Mouse (Mus musculus) liver, embryonic 11.5 days (tissue): ENCODE measurements around the gene Mtln. TPM values are rescaled to one million over a fixed set of nuclear protein-coding genes. Genes with fewer than 3 reads are reported as not detected.
A peak's percentile ranks its signal among the peaks of the same experiment; 100 is the strongest.

Experiments used
- ATAC-seq: fragments of 200-750 bp; cut with Nextera tagmentation; replicated peaks from 2 replicates; pipeline ENCODE4 v1.8.0; 2017; ENCODE audit warnings: moderate number of reproducible peaks, mild to moderate bottlenecking, moderate TSS enrichment, moderate library complexity; ENCODE audit not compliant: low FRiP score
- DNase-seq: peaks from one replicate; pipeline ENCODE4 v3.0.0-alpha.2; 2017; ENCODE audit warnings: low spot score
- H3K27ac ChIP-seq: fragments of 300-500 bp; sonication (generic); 2 replicates; pipeline ENCODE4 v1.5.1; 2014; ENCODE audit warnings: mild to moderate bottlenecking, low read depth, low read length, control low read depth
- H3K27me3 ChIP-seq: fragments of 300-500 bp; sonication (generic); replicated peaks from 2 replicates; pipeline ENCODE4 v1.6.1; 2014; ENCODE audit warnings: low read length, mixed read lengths; ENCODE audit not compliant: control insufficient read depth, insufficient read depth
- H3K36me3 ChIP-seq: fragments of 300-500 bp; sonication (generic); 2 replicates; pipeline ENCODE4 v1.6.1; 2014; ENCODE audit warnings: mild to moderate bottlenecking, low read length, moderate library complexity, mixed read lengths; ENCODE audit not compliant: control insufficient read depth, insufficient read depth
- H3K4me1 ChIP-seq: fragments of 300-500 bp; sonication (generic); replicated peaks from 2 replicates; pipeline ENCODE4 v1.6.1; 2014; ENCODE audit warnings: low read length, mixed read lengths; ENCODE audit not compliant: control insufficient read depth, insufficient read depth
- H3K4me2 ChIP-seq: fragments of 300-500 bp; sonication (generic); 2 replicates; pipeline ENCODE4 v1.6.1; 2014; ENCODE audit warnings: mild to moderate bottlenecking, control low read depth, moderate library complexity
- H3K4me3 ChIP-seq: fragments of 300-500 bp; sonication (generic); 2 replicates; pipeline ENCODE4 v1.5.1; 2014; ENCODE audit warnings: low read depth, low read length, control low read depth
- H3K9ac ChIP-seq: fragments of 300-500 bp; sonication (generic); 2 replicates; pipeline ENCODE4 v1.6.1; 2014; ENCODE audit warnings: low read depth, low read length, control low read depth
- H3K9me3 ChIP-seq: fragments of 300-500 bp; sonication (generic); 2 replicates; pipeline ENCODE4 v1.6.1; 2016; ENCODE audit warnings: low read length, inconsistent platforms, mixed read lengths; ENCODE audit not compliant: control insufficient read depth
- WGBS: fragments of 180-500 bp; shearing (Covaris S2); extraction: QIAGEN DNeasy Blood & Tissue Kit; methylation state at CpG from one replicate; pipeline ENCODE4 v1.1.7; 2014; 5-methylcytosine and 5-hydroxymethylcytosine counted together
- polyA plus RNA-seq: library from polyadenylated mRNA; unstranded; fragments of >200 nt; fragmentation: Nextera tagmentation; extraction: Ambion mirVana; gene quantifications from 2 replicates; pipeline ENCODE4 v1.2.1, GENCODE M21; 2014

Mtln gene
- 40.6 and 45.2 TPM in 2 replicates for polyA plus RNA-seq

DNA sequence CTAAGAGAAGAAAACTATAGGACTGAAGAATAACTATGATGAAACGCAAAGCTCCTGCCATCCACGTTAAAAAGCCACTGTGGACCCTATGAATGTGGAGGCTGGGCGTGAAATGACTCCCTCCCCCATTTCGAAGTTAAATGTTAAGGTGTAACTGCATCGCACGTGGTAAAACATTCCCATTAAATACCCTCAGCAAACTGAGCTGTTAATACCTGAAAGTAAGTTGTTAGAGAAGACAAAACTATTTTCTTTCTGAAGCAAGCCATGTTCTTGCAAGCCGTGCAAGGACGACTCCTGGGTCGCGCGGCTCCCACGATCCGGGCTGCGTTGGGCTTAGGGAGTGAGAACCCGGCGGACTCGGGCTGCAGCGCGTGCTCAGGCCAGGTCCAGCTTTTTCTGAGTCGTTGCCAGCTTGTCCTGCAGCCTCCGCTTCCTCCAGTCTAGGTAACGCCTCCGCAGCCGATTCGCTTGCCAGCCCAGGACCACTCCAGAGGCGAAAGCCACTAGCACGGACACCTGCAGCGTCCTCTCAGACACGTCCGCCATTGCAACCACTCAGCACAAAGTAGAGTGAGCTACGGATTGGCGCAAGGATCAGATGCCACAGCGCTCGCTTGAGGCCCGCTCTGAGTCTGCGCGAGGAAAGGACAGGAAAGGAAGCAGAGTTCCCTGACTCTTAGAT lies at the start of gene Mtln:
Gene Mtln (minus strand): TSS at position 570 of the 685 bp plus-strand sequence.
- peak; percentile 86 for DNase-seq
- no peaks in the 10 kb centered on the region for H3K36me3 ChIP-seq
- ATAC-seq: peak; percentile 93
- H3K4me1 ChIP-seq: peaks cover 20% of the 10 kb centered on the region
- peak within 1 kb of the TSS; percentile 72 for H3K4me3 ChIP-seq
- H3K27me3 ChIP-seq: no peaks in the 10 kb centered on the region
- H3K9me3 ChIP-seq: no peaks in the 10 kb centered on the region
- peak within 1 kb of the TSS; percentile 72; the same call in 1 of the 2 replicates for H3K27ac ChIP-seq
- peak within 1 kb of the TSS; percentile 60 for H3K9ac ChIP-seq
- 2% methylated on average over 37 of the region's 37 CpGs for WGBS
- H3K4me2 ChIP-seq: peak within 1 kb of the TSS; percentile 83

DNA sequence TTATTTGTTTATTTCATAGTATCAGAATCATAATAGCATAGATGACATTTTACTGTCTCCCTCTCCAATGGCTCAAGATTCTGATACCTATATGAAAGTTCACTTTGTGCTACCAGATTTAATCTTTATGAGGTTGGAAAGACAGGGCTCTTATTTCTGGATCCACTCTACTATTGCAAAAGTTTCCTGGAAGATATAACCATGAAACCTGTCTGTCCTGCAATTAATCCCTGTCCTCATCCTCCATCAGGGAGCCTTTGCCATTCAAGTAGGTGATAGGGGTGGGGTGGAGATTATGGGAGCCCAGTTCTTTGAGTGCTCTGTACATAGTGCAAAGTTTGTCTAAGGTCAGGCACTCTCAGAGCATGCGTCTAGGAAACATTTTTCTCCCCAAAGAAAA lies 49.1 kb upstream of the Mtln start:
- Histone ChIP-seq H3K36me3 (no peaks in the 10 kb centered on the region), H3K9ac (no peak overlapping the region), H3K4me1 (no peaks in the 10 kb centered on the region; the same call in 1 of the 2 replicates), H3K9me3 (no peaks in the 10 kb centered on the region), H3K4me3 (no peak overlapping the region), H3K4me2 (no peak overlapping the region), H3K27me3 (peaks cover 26% of the 10 kb centered on the region), H3K27ac (no peak overlapping the region)
- 84% methylated on average over 1 of the region's 1 CpGs for WGBS
- ATAC-seq (no peak), DNase-seq (no peak)

DNA sequence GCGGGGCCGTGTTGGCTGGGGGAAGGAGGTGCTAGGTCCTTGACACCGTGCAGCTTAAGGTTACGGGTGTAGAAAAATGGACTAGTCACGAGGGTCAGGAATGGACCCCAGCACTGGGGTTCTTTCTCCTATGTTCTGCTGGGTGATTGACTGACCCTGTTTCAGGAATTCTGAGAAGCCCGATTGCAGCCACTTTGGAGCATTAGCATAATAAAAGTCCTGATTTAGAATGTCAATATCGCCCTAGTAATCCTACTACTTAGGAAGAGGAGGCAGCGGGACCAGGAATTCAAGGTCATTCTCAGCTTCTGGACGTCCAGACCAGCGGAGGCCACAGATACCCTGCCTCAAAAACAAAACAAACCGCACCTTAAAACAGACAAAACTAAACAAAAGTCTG lies 47.1 kb upstream of the Mtln start:
- peaks cover 27% of the 10 kb centered on the region for H3K27me3 ChIP-seq
- H3K4me3 ChIP-seq: no peak overlapping the region
- ATAC-seq: no peak
- no peak overlapping the region for H3K27ac ChIP-seq
- no peak overlapping the region for H3K4me2 ChIP-seq
- H3K4me1 ChIP-seq: no peaks in the 10 kb centered on the region
- no peak overlapping the region for H3K9ac ChIP-seq
- DNase-seq: no peak
- H3K36me3 ChIP-seq: no peaks in the 10 kb centered on the region
- WGBS: 25% methylated on average over 11 of the region's 11 CpGs
- no peaks in the 10 kb centered on the region for H3K9me3 ChIP-seq

- no peak within 1 kb of the TSS for H3K4me2 ChIP-seq
These were observed 46.3 kb upstream of the Mtln start, which contains the start of gene Acoxl for GRCm38 (mm10) chr2:127838576-127838975. TSS of gene Acoxl (plus strand) at chr2:127838876.

GRCm38 (mm10) chr2:127832833-127833190 lies 40.5 kb upstream of the Mtln start:
- no peaks in the 10 kb centered on the region for H3K9me3 ChIP-seq
- H3K27me3 ChIP-seq: peaks cover 3% of the 10 kb centered on the region; the same call in 1 of the 2 replicates
- H3K4me2 ChIP-seq: no peak overlapping the region; the same call in 1 of the 2 replicates
- H3K4me3 ChIP-seq: no peak overlapping the region
- H3K4me1 ChIP-seq: no peaks in the 10 kb centered on the region; the same call in 1 of the 2 replicates
- DNase-seq: no peak
- WGBS: 24% methylated on average over 2 of the region's 2 CpGs
- no peaks in the 10 kb centered on the region for H3K36me3 ChIP-seq
- no peak overlapping the region for H3K27ac ChIP-seq
- H3K9ac ChIP-seq: no peak overlapping the region
- ATAC-seq: no peak

More at GRCm38 (mm10) chr2:127838576-127838975, 46.3 kb upstream of the Mtln start, which contains the start of gene Acoxl:
- no peak for DNase-seq
- Histone ChIP-seq H3K27ac (no peak within 1 kb of the TSS), H3K4me3 (no peak within 1 kb of the TSS), H3K36me3 (no peaks in the 10 kb centered on the region), H3K9ac (no peak within 1 kb of the TSS), H3K9me3 (no peaks in the 10 kb centered on the region), H3K27me3 (peaks cover 28% of the 10 kb centered on the region), H3K4me1 (no peaks in the 10 kb centered on the region)
- 53% methylated on average over 7 of the region's 7 CpGs for WGBS
- no peak for ATAC-seq

DNA sequence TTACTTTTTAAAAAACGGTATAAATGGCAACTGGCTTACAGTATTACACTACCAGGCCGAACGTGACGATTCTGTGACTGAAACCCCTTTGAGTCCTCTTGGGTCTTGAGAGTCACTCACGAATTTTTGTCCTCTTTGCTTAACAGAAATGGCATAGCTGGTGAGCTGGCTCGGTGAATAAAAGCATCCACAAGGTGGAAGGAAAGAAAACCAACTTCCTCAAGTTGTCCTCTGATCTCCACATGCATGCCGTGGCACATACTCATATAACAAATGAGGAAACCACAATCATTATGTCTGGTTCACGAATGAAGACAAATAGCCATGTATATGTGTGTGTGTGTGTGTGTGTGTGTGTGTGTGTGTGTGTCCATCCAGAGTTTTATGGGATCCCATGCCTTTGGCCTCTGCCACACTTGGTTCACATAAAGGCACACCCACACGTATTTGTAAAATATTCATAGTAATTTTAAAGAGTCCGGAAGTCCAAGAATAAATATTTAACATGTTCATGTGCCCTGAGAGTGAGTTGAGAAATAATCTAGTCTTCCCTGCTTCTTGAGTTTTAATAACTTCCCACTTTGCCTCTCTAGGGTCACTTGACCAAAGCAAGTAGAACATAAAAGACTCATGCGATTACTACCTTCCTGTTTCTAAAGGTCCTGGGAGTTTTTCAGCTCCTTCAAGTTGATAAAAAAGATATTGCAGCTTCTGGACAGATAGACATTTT lies 40.0 kb upstream of the Mtln start:
- DNase-seq: no peak
- ATAC-seq: peak; percentile 4; the same call in 1 of the 2 replicates
- Histone ChIP-seq H3K27me3 (peaks cover 2% of the 10 kb centered on the region; the same call in 1 of the 2 replicates), H3K36me3 (no peaks in the 10 kb centered on the region; the same call in 1 of the 2 replicates), H3K4me3 (peak overlapping the region; percentile 85), H3K9me3 (no peaks in the 10 kb centered on the region), H3K27ac (no peak overlapping the region), H3K9ac (peak overlapping the region; percentile 35; the same call in 1 of the 2 replicates), H3K4me1 (no peaks in the 10 kb centered on the region; the same call in 1 of the 2 replicates), H3K4me2 (peak overlapping the region; percentile 83)
- 39% methylated on average over 11 of the region's 11 CpGs for WGBS

GRCm38 (mm10) chr2:127831401-127832102 lies 39.3 kb upstream of the Mtln start, which contains the start of gene Bub1:
TSS of gene Bub1 (minus strand) at chr2:127831865.
- H3K27me3 ChIP-seq: peaks cover 2% of the 10 kb centered on the region; the same call in 1 of the 2 replicates
- ATAC-seq (peak; percentile 96), DNase-seq (peak; percentile 91)
- WGBS: under 1% methylated on average over 56 of the region's 56 CpGs
- peaks cover 2% of the 10 kb centered on the region; the same call in 1 of the 2 replicates for H3K36me3 ChIP-seq
- peak within 1 kb of the TSS; percentile 85 for H3K4me3 ChIP-seq
- peak within 1 kb of the TSS; percentile 79 for H3K9ac ChIP-seq
- 0 out of 2 replicates have a peak within 1 kb of the TSS, but pooled peaks have one; percentile 15 for H3K27ac ChIP-seq
- H3K9me3 ChIP-seq: no peaks in the 10 kb centered on the region
- H3K4me2 ChIP-seq: peak within 1 kb of the TSS; percentile 83
- no peaks in the 10 kb centered on the region; the same call in 1 of the 2 replicates for H3K4me1 ChIP-seq

DNA sequence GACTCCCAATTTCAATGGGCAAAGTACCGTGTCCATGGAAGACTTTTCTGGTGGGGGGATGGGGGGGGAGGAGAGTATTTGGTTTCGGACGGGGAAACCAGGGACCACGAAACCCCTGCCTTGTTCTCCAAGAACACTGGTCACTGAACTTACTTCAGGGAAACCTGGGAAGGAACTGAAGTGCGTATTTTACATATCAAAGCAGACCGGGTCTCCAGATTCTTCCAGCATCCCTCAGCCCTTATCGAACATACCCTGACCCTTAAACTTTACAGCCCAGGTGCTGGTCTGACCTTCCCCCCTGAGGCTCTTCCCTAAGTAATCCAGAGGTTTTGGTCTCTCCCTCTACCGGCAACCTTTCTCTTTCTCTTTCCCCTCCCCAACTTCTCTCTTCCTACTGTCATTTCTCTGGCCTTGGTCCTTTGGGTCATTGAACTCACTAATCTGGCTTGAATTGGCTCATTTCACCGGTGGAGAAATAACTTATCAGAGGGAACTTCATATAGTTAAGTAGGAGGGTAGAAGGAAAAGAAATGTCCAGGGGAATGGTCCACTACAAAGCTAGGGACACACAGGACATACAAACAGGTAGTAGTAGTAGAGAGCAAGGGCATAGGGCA lies 2.5 kb downstream of the Mtln start:
- no peaks in the 10 kb centered on the region for H3K27me3 ChIP-seq
- H3K36me3 ChIP-seq: no peaks in the 10 kb centered on the region
- 26% methylated on average over 9 of the region's 9 CpGs for WGBS
- H3K4me2 ChIP-seq: peak overlapping the region; percentile 83
- H3K27ac ChIP-seq: no peak overlapping the region; the same call in 1 of the 2 replicates
- ATAC-seq (no peak), DNase-seq (no peak)
- peak overlapping the region; percentile 88; the same call in 1 of the 2 replicates for H3K9ac ChIP-seq
- peak overlapping the region; percentile 67 for H3K4me3 ChIP-seq
- H3K4me1 ChIP-seq: peaks cover 20% of the 10 kb centered on the region
- H3K9me3 ChIP-seq: no peaks in the 10 kb centered on the region
